Comparison of ENCODE assay signal across 10 mouse cellular contexts in the genomic region with DNA sequence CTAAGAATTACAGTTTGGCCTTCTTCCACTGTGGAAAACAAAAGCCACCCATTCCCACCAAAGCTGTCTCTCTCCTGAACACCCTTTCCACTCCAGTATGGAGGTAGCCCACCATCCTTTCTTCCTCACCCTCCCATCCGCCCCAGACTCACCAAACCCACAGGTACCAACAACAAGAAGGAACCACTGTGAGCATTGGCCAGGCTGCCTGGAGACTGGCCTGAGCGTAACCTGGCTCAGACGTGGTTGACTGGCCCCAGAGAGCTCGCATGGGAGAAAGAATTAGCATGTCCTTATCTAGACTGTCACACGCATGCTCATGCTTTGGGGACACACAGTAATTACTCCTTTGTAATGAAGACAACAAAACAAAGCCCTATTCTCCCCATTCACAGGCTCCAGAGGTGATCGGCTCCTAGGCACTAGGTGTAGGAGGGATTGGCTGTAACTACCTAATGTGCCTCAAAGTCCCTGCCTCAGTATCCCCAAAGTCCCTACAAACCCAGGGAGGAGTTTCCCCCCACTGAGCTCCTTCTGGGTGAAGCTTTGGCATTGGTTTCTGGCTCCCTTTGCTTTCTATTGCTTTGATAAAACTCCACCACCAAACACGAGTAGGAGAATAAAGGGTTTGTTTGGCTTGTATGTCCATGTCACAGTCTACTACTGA. TPM values are rescaled to one million over a fixed set of nuclear protein-coding genes. Genes with fewer than 3 reads are reported as not detected.
DNase-seq lines count a peak whose midpoint lies in the region; ATAC-seq and TF ChIP-seq lines count a peak whose summit lies in the region.
"Had no signal": no experiment of that assay in that cellular context is flagged by ENCODE, and none has a peak within 500 bp of the region (broad histone marks: within the 10 kb centered on the region; RNA-seq: fewer than 3 reads in every experiment).

No protein-coding gene starts in this region.

- H3K9ac ChIP-seq in ES-E14 (ENCODE audit: insufficient read depth, low read depth, low read length, poor library complexity, severe bottlenecking), result no peak overlapping the region
- no peak overlapping the region for H3K9ac ChIP-seq in heart, postnatal 0 days (replicated peaks; ENCODE audit: low read depth, low read length)
- H3K9ac ChIP-seq in midbrain, embryonic 13.5 days (replicated peaks), result no peak overlapping the region

- no peak overlapping the region for H3K4me2 ChIP-seq in heart, postnatal 0 days (ENCODE audit: low read depth, low read length)
- H3K4me2 ChIP-seq in midbrain, embryonic 13.5 days (replicated peaks), result no peak overlapping the region

- TF ChIP-seq EP300 in heart, postnatal 0 days (IDR thresholded peaks at IDR 0.05; ENCODE audit: low read depth), result no peak

- H3K36me3 ChIP-seq in heart, embryonic 10.5 days, result peaks cover 38% of the 10 kb centered on the region
- no peaks in the 10 kb centered on the region for H3K36me3 ChIP-seq in ES-E14 (ENCODE audit: control insufficient read depth, insufficient read depth, low read length, poor library complexity, severe bottlenecking)
- peaks cover 11% of the 10 kb centered on the region; the same call in 1 of the 2 replicates for H3K36me3 ChIP-seq in heart, postnatal 0 days (replicated peaks; ENCODE audit: control insufficient read depth, insufficient read depth, low read length)
- H3K36me3 ChIP-seq in midbrain, embryonic 13.5 days, result peaks cover 53% of the 10 kb centered on the region

- no peaks in the 10 kb centered on the region for H3K27me3 ChIP-seq in heart, embryonic 10.5 days (ENCODE audit: insufficient read depth, poor library complexity, severe bottlenecking)
- no peaks in the 10 kb centered on the region for H3K27me3 ChIP-seq in heart, postnatal 0 days (ENCODE audit: control insufficient read depth, insufficient read depth, low read length)
- H3K27me3 ChIP-seq in midbrain, embryonic 13.5 days, result no peaks in the 10 kb centered on the region
- H3K27me3 ChIP-seq: megakaryocyte, embryonic 14.5 days had no signal

- TF ChIP-seq CTCF in heart, postnatal 0 days (IDR thresholded peaks at IDR 0.05; ENCODE audit: low read depth), result no peak

- H3K9me3 ChIP-seq in heart, embryonic 10.5 days, result no peaks in the 10 kb centered on the region
- no peaks in the 10 kb centered on the region for H3K9me3 ChIP-seq in ES-E14 (ENCODE audit: control insufficient read depth, insufficient read depth, low read depth, low read length)
- H3K9me3 ChIP-seq in heart, postnatal 0 days (replicated peaks; ENCODE audit: control insufficient read depth, low read length), result no peaks in the 10 kb centered on the region
- H3K9me3 ChIP-seq in midbrain, embryonic 13.5 days, result no peaks in the 10 kb centered on the region
- H3K9me3 ChIP-seq: megakaryocyte, embryonic 14.5 days had no signal

- in situ Hi-C loops in ES-E14 (cut with MboI; ENCODE audit: low sequenced_read_pairs in 2 of 2, unreplicated experiment in 2 of 2), result no loop called here

- WGBS in heart, embryonic 10.5 days, result 68% methylated on average over 7 of the region's 7 CpGs
- WGBS in heart, postnatal 0 days, result 69% methylated on average over 7 of the region's 7 CpGs
- WGBS in midbrain, embryonic 13.5 days, result 40% methylated on average over 7 of the region's 7 CpGs

- no peak for DNase-seq in heart, embryonic 10.5 days (ENCODE audit: low spot score)
- no peak for DNase-seq in heart, adult 8-10 months (ENCODE audit: low spot score)
- DNase-seq in ES-E14 (ENCODE audit: low read depth, low spot score), result no peak
- no peak for DNase-seq in heart, postnatal 0 days (ENCODE audit: low spot score)
- DNase-seq in right cerebral cortex, adult 2 months (ENCODE audit: low spot score in 2 of 2), result no peak
- no peak for DNase-seq in kidney, adult 9 months
- DNase-seq in cerebellum, postnatal 36 days, result no peak
- DNase-seq: spleen, adult 18-20 months had no signal

- H3K27ac ChIP-seq in heart, embryonic 10.5 days, result peak overlapping the region; percentile 78
- H3K27ac ChIP-seq in ES-E14 (ENCODE audit: insufficient read depth, low read depth, low read length, poor library complexity, severe bottlenecking), result peak overlapping the region; percentile 2; the same call in 1 of the 2 replicates
- peak overlapping the region; percentile 71 for H3K27ac ChIP-seq in heart, postnatal 0 days (ENCODE audit: low read depth)
- H3K27ac ChIP-seq in midbrain, embryonic 13.5 days, result peak overlapping the region; percentile 81

- H3K4me3 ChIP-seq in heart, embryonic 10.5 days, result no peak overlapping the region
- no peak overlapping the region for H3K4me3 ChIP-seq in ES-E14 (ENCODE audit: insufficient read depth in 1 of 2, low read depth in 1 of 2, low read length in 2 of 2, poor library complexity in 1 of 2, severe bottlenecking in 1 of 2)
- H3K4me3 ChIP-seq in heart, postnatal 0 days (ENCODE audit: low read depth, low read length), result no peak overlapping the region
- no peak overlapping the region for H3K4me3 ChIP-seq in midbrain, embryonic 13.5 days (replicated peaks)
- H3K4me3 ChIP-seq: megakaryocyte, embryonic 14.5 days had no signal

- H3K4me1 ChIP-seq in heart, embryonic 10.5 days, result peaks cover 7% of the 10 kb centered on the region; the same call in 1 of the 2 replicates
- peaks cover 9 to 11% of the 10 kb centered on the region in 2 experiments for H3K4me1 ChIP-seq in ES-E14 (ENCODE audit: control insufficient read depth in 2 of 2, insufficient read depth in 2 of 2, low read length in 2 of 2, poor library complexity in 1 of 2)
- 0 out of 2 replicates have a peak, but pooled peaks cover 8% of the 10 kb centered on the region for H3K4me1 ChIP-seq in heart, postnatal 0 days (ENCODE audit: control insufficient read depth, insufficient read depth)
- peaks cover 23% of the 10 kb centered on the region for H3K4me1 ChIP-seq in midbrain, embryonic 13.5 days (replicated peaks)
- H3K4me1 ChIP-seq: megakaryocyte, embryonic 14.5 days had no signal

- ATAC-seq in heart, postnatal 0 days (ENCODE audit: insufficient read depth, low read depth), result 0 out of 2 replicates have a peak, but pooled peaks have one; percentile 19
- peak; percentile 66 for ATAC-seq in midbrain, embryonic 13.5 days

TF ChIP-seq in ES-E14, 5 proteins besides CTCF, POLR2A, EP300 and RAD21:
- no peak for TF ChIP-seq ZC3H11A (IDR thresholded peaks at IDR 0.05; ENCODE audit: borderline replicate concordance, low read depth, low read length)
- TF ChIP-seq CHD2 (IDR thresholded peaks at IDR 0.05; ENCODE audit: low read depth, low read length), result no peak
- TF ChIP-seq HCFC1 (IDR thresholded peaks at IDR 0.05; ENCODE audit: borderline replicate concordance, insufficient read depth, low read length), result no peak
- TF ChIP-seq MAFK (IDR thresholded peaks at IDR 0.05; ENCODE audit: insufficient read depth, low read depth, low read length), result no peak
- TF ChIP-seq ZNF384 (IDR thresholded peaks at IDR 0.05; ENCODE audit: low read depth, low read length), result no peak

RNA-seq across cellular contexts. Expression of gene Sh3pxd2b, which starts 36.6 kb away (rescaled TPM):
- polyA plus RNA-seq in heart, embryonic 10.5 days (2016; fragmentation: Nextera tagmentation; extraction: Ambion mirVana), result 14.9 and 16.8 TPM in 2 replicates
- 1 to 10 TPM; 2.3 to 4.9 (median 3.3) TPM for total RNA-seq in heart, adult 8-10 months (2022)
- total RNA-seq in ES-E14 (2012; rRNA removed), result 3.2 and 6.8 TPM in 2 replicates
- total RNA-seq in heart, postnatal 0 days (2014; rRNA removed; ENCODE audit: low replicate concordance), result 12.4 and 19.0 TPM in 2 replicates
- 3.3 and 3.8 TPM in 2 replicates for polyA plus RNA-seq in heart, postnatal 0 days (2015; fragmentation: Nextera tagmentation; extraction: Ambion mirVana)
- 22.5 and 25.3 TPM in 2 replicates for polyA plus RNA-seq in midbrain, embryonic 13.5 days (2015; fragmentation: Nextera tagmentation; extraction: Ambion mirVana)

Comparison
In these comparisons a context has a peak if more than half of its experiments do, and no peak if none do; other contexts are left out.
1. H3K27ac ChIP-seq: peak in every context shown above with its lines; median percentile 81 in midbrain, embryonic 13.5 days; 78 in heart, embryonic 10.5 days; 71 in heart, postnatal 0 days; 2 in ES-E14.